Mouse (Mus musculus) testis, adult 2 months (tissue): Measurements from ENCODE around the gene Gas2. TPM values are rescaled to one million over a fixed set of nuclear protein-coding genes. Genes with fewer than 3 reads are reported as not detected.

Experiments
- H3K27ac ChIP-seq: fragments of 200-500 bp; 2 replicates; pipeline ENCODE4 v1.5.1; 2012; ENCODE audit warnings: low read depth, low read length; ENCODE audit not compliant: control insufficient read depth, insufficient read depth
- H3K27me3 ChIP-seq: fragments of 200-500 bp; 2 replicates; pipeline ENCODE4 v1.6.1; 2012; ENCODE audit warnings: mild to moderate bottlenecking, low read length, moderate library complexity; ENCODE audit not compliant: control insufficient read depth, insufficient read depth
- H3K36me3 ChIP-seq: fragments of 200-500 bp; 2 replicates; pipeline ENCODE4 v1.6.1; 2012; ENCODE audit warnings: mild to moderate bottlenecking, low read length; ENCODE audit not compliant: control insufficient read depth, insufficient read depth
- H3K4me1 ChIP-seq: fragments of 200-500 bp; 2 replicates; pipeline ENCODE4 v1.6.1; 2012; ENCODE audit warnings: low read length; ENCODE audit not compliant: control insufficient read depth, insufficient read depth
- H3K4me3 ChIP-seq: fragments of 200-500 bp; 2 replicates; pipeline ENCODE4 v1.5.1; 2012; ENCODE audit warnings: low read depth, mild to moderate bottlenecking, low read length, moderate library complexity, mixed read lengths; ENCODE audit not compliant: control insufficient read depth
- CTCF ChIP-seq: fragments of 200-500 bp; IDR thresholded peaks from 2 replicates; pipeline ENCODE4 v1.5.1; 2012; ENCODE audit warnings: low read depth, mild to moderate bottlenecking, inconsistent platforms, low read length, moderate library complexity; ENCODE audit not compliant: control insufficient read depth, insufficient read depth, insufficient replicate concordance
- POLR2A ChIP-seq: fragments of 200-500 bp; IDR thresholded peaks from 2 replicates; pipeline ENCODE4 v1.6.1; 2012; ENCODE audit warnings: low read depth, mild to moderate bottlenecking, inconsistent platforms, low read length, moderate library complexity; ENCODE audit not compliant: control insufficient read depth
- polyA plus RNA-seq: library from polyadenylated mRNA; depleted of rRNA; stranded (reverse); fragments of >200 nt; gene quantifications from 2 replicates; pipeline ENCODE4 v1.2.3, GENCODE M21; 2012; rRNA removed

The Gas2 gene
- polyA plus RNA-seq, 1 experiment, result 4.7 TPM

- Histone ChIP-seq H3K27me3 (no peaks in the 10 kb centered on the region), H3K36me3 (no peaks in the 10 kb centered on the region), H3K4me1 (no peaks in the 10 kb centered on the region), H3K27ac (no peak overlapping the region), H3K4me3 (no peak overlapping the region)
- no peak for TF ChIP-seq POLR2A
- no peak for TF ChIP-seq CTCF
Observed at GRCm38 (mm10) chr7:52037600-52038582, 176.1 kb downstream of the Gas2 start.

Other genes starting within 250 kb of the Gas2 start
- 0.47 and 0.59 TPM in 2 replicates for gene Slc17a6, start 240.0 kb upstream of the Gas2 start, polyA plus RNA-seq
- gene Fancf, start 252 bp downstream of the Gas2 start, polyA plus RNA-seq, result 1.3 and 1.7 TPM in 2 replicates
- gene Svip, start 144.0 kb downstream of the Gas2 start, polyA plus RNA-seq, result 262 and 276 TPM in 2 replicates
- 278 and 386 TPM in 2 replicates for gene 1700015G11Rik, start 153.7 kb downstream of the Gas2 start, polyA plus RNA-seq